Mouse (Mus musculus): ENCODE results near the gene Phrf1.

DNA sequence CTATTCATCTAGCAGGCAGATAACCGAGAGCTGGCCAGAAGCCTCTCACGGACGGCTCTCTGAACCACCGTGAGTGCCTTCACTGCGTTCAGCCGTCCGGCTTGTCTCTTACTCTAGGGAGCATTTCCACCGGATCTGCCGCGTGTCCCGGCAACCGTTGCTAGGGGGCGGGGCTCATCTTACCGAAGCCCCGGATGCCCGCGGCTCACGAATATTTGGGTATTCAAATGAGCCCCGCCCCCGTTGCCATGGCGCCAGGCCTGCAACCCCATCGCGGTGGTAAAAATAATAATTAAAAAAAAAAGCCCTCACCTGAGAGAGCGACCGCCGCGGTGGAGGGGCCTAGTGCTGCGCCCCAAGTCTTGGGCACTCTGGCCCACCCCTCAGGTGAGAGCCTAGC, 33.8 kb upstream of the Phrf1 start:
- TF ChIP-seq CTCF (conservative IDR thresholded peaks at IDR 0.05; ENCODE audit: low read length) (no peak), POU5F1 (IDR thresholded peaks at IDR 0.05; ENCODE audit: borderline replicate concordance, low read length) (no peak), NANOG (IDR thresholded peaks at IDR 0.05; ENCODE audit: borderline replicate concordance, low read length) (no peak)

Measured in E14TG2a.4 (cell line).